Mouse (Mus musculus) gastrocnemius, postnatal 25 days (tissue): ENCODE measurements around the gene Lama2. TPM values are rescaled to one million over a fixed set of nuclear protein-coding genes. Genes with fewer than 3 reads are reported as not detected.
"Not testable (repeated sequence)": the region's sequence is repeated elsewhere in the genome, so short reads cannot be mapped to it uniquely, and the experiment has no call there.

ENCODE experiments used
- DNase-seq: peaks from one replicate; pipeline ENCODE4 v3.0.0; 2022
- total RNA-seq, 2 experiments: library from RNA; stranded (reverse); gene quantifications; 1 replicate in 1 of 2; 2 replicates in 1 of 2; pipeline ENCODE4 v1.2.3; 2021

The Lama2 gene
- total RNA-seq, 2 experiments from 2014 or later: 54.2 to 72.0 TPM

GRCm38 (mm10) chr10:27007364-27007763, 612.2 kb downstream of the Lama2 start:
- no peak for DNase-seq

GRCm38 (mm10) chr10:27005716-27006115, 613.8 kb downstream of the Lama2 start:
- DNase-seq: no peak

- no peak for DNase-seq
Observed at GRCm38 (mm10) chr10:27001554-27002178, 617.9 kb downstream of the Lama2 start.

GRCm38 (mm10) chr10:26996684-26997083, 622.9 kb downstream of the Lama2 start:
- no peak for DNase-seq

GRCm38 (mm10) chr10:26995987-26996386, 623.6 kb downstream of the Lama2 start:
- no peak for DNase-seq

GRCm38 (mm10) chr10:26995182-26995975, 624.2 kb downstream of the Lama2 start:
- DNase-seq: no peak

GRCm38 (mm10) chr10:26993971-26994761, 625.4 kb downstream of the Lama2 start:
- DNase-seq: no peak

GRCm38 (mm10) chr10:26985451-26985850, 634.1 kb downstream of the Lama2 start:
- DNase-seq: no peak

- DNase-seq: not testable (repeated sequence)
Observed at GRCm38 (mm10) chr10:26984082-26984481, 635.5 kb downstream of the Lama2 start.

- no peak for DNase-seq
Observed at GRCm38 (mm10) chr10:26983583-26983982, 636.0 kb downstream of the Lama2 start.

- no peak for DNase-seq
Observed at GRCm38 (mm10) chr10:26982621-26983020, 636.9 kb downstream of the Lama2 start.

- no peak for DNase-seq
Observed at GRCm38 (mm10) chr10:26975372-26975771, 644.2 kb downstream of the Lama2 start.

GRCm38 (mm10) chr10:26974224-26974623, 645.3 kb downstream of the Lama2 start:
- no peak for DNase-seq

- DNase-seq: no peak
Observed at GRCm38 (mm10) chr10:26973575-26973974, 646.0 kb downstream of the Lama2 start.

- DNase-seq: no peak
Observed at GRCm38 (mm10) chr10:26958513-26958912, 661.0 kb downstream of the Lama2 start.

GRCm38 (mm10) chr10:26950448-26950847, 669.1 kb downstream of the Lama2 start:
- DNase-seq: no peak

- DNase-seq: no peak
Observed at GRCm38 (mm10) chr10:26949667-26950066, 669.9 kb downstream of the Lama2 start.

- DNase-seq: no peak
Observed at GRCm38 (mm10) chr10:26948331-26948730, 671.2 kb downstream of the Lama2 start.

- DNase-seq: no peak
Observed at GRCm38 (mm10) chr10:26939549-26939948, 680.0 kb downstream of the Lama2 start.

- not testable (repeated sequence) for DNase-seq
Observed at GRCm38 (mm10) chr10:26938464-26938863, 681.1 kb downstream of the Lama2 start.

- DNase-seq: not testable (repeated sequence)
Observed at GRCm38 (mm10) chr10:26936056-26936455, 683.5 kb downstream of the Lama2 start.
